Mouse (Mus musculus) kidney, embryonic 15.5 days (tissue): ENCODE data around the gene Fgfr2. TPM values are rescaled to one million over a fixed set of nuclear protein-coding genes. Genes with fewer than 3 reads are reported as not detected.

Experiments used
- ATAC-seq: fragments of 200-750 bp; cut with Nextera tagmentation; replicated peaks from 2 replicates; pipeline ENCODE4 v1.8.0; 2017; ENCODE audit warnings: moderate TSS enrichment; ENCODE audit not compliant: low FRiP score
- H3K27ac ChIP-seq: fragments of 300-500 bp; sonication (generic); 2 replicates; pipeline ENCODE4 v1.5.1; 2015; ENCODE audit warnings: mild to moderate bottlenecking, inconsistent platforms
- H3K27me3 ChIP-seq: fragments of 300-500 bp; sonication (generic); 2 replicates; pipeline ENCODE4 v1.6.1; 2015; ENCODE audit warnings: inconsistent platforms
- H3K36me3 ChIP-seq: fragments of 300-500 bp; sonication (generic); 2 replicates; pipeline ENCODE4 v1.6.1; 2015; ENCODE audit warnings: inconsistent platforms
- H3K4me1 ChIP-seq: fragments of 300-500 bp; sonication (generic); 2 replicates; pipeline ENCODE4 v1.6.1; 2015; ENCODE audit warnings: inconsistent platforms
- H3K4me2 ChIP-seq: fragments of 300-500 bp; sonication (generic); 2 replicates; pipeline ENCODE4 v1.6.1; 2015; ENCODE audit warnings: moderate library complexity, mild to moderate bottlenecking, inconsistent platforms
- H3K4me3 ChIP-seq: fragments of 300-500 bp; sonication (generic); replicated peaks from 2 replicates; pipeline ENCODE4 v1.5.1; 2015; ENCODE audit warnings: mild to moderate bottlenecking, inconsistent platforms
- H3K9ac ChIP-seq: fragments of 300-500 bp; sonication (generic); 2 replicates; pipeline ENCODE4 v1.6.1; 2015; ENCODE audit warnings: mild to moderate bottlenecking, inconsistent platforms
- H3K9me3 ChIP-seq: fragments of 300-500 bp; sonication (generic); replicated peaks from 2 replicates; pipeline ENCODE4 v1.6.1; 2016; ENCODE audit warnings: inconsistent platforms
- WGBS: fragments of 180-500 bp; shearing (Covaris S2); methylation state at CpG from one replicate; pipeline ENCODE4 v1.1.7; 2015; ENCODE audit warnings: mixed read lengths; 5-methylcytosine and 5-hydroxymethylcytosine counted together
- polyA plus RNA-seq: library from polyadenylated mRNA; unstranded; fragments of >200 nt; fragmentation: Nextera tagmentation; extraction: Ambion mirVana; gene quantifications from 2 replicates; pipeline ENCODE4 v1.2.1, GENCODE M21; 2015

The Fgfr2 gene
- polyA plus RNA-seq, 1 experiment from 2014 or later, result 104 TPM

DNA sequence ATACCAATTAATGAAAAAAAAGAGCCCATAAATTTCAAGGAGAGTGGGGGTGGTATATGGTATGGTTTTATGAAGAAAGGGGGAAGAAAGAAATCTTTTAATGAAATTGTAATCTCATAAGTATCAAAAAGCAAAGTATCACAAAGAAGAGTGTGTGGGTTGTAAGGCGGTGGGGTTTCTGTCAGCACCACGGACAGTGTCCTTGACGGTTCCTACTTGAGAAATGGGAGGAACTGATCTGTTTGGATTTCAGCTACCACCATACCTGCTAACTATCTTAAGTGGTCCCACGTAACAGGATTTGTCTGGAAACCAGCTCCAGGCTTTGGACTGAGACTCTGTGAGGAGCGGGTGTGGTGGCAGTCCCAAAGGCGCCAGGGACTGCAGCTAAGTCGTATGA is 1205.8 kb downstream of the Fgfr2 start:
- H3K27ac ChIP-seq, result no peak overlapping the region
- ATAC-seq, result no peak

DNA sequence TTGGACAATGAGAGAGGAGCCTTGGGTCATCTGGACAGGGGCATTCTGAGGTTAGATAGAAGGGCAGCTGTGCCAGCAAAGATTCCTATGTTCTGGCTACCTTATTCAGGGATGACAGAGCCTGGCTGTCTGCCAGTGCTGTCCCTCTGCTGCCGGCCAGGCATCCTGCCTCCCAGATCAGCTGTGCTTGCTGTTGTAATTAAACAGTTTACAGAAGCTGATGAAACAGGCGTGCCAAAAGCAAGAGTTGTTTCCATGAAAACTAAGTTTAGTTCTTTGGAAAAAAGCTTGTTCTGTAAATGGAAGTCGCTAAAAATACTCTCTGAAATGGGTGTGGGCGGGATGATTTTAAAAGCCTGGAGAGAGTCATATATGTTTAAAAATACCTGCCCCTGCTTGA is 1213.5 kb downstream of the Fgfr2 start:
- no peaks in the 10 kb centered on the region for H3K27me3 ChIP-seq
- no peaks in the 10 kb centered on the region for H3K36me3 ChIP-seq
- H3K9ac ChIP-seq, result no peak overlapping the region
- ATAC-seq, result no peak
- 55% methylated on average over 4 of the region's 4 CpGs for WGBS
- H3K27ac ChIP-seq, result no peak overlapping the region
- no peaks in the 10 kb centered on the region for H3K9me3 ChIP-seq
- H3K4me1 ChIP-seq, result no peaks in the 10 kb centered on the region
- H3K4me3 ChIP-seq, result no peak overlapping the region
- H3K4me2 ChIP-seq, result no peak overlapping the region

More for the DNA sequence above, 1205.8 kb downstream of the Fgfr2 start:
- H3K4me3 ChIP-seq, result no peak overlapping the region
- no peak overlapping the region for H3K4me2 ChIP-seq
- H3K9ac ChIP-seq, result no peak overlapping the region
- no peaks in the 10 kb centered on the region for H3K9me3 ChIP-seq
- 44% methylated on average over 7 of the region's 7 CpGs for WGBS
- H3K27me3 ChIP-seq, result no peaks in the 10 kb centered on the region
- no peaks in the 10 kb centered on the region for H3K36me3 ChIP-seq
- H3K4me1 ChIP-seq, result peaks cover 10% of the 10 kb centered on the region; the same call in 1 of the 2 replicates

DNA sequence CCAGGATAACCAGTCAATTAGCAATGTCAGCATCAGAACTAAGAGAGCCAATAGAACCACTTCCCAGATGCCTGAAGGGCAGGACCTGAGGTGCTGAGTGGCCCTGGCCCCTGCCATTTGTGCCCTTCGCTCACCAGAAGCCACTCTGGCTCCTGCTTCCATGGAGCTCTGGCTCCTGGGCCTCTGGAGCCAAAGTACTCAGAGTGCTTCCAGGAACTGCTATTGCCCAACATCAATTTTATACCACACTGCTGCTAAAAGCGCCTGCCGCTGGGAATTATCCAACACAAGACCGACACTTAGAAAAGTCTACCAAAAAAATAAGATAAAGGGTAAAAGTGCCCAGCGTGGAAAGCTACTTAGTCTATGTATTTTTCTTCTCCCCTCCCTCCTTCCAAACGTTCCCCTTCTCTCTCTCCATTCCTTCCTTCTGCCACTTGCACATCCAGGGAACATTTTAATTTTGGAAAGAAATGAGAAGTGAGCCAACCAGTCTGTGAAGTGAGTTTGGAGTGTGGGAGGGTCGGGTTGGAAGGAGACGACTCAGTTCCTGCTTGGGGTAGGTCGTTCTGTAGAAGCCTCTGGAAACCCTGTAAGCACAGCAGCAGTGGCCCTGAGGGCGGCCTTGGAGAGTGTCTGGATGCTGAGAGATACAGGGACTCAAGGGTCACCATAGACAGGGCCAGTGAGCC is 1216.5 kb downstream of the Fgfr2 start:
- no peaks in the 10 kb centered on the region for H3K36me3 ChIP-seq
- no peak overlapping the region for H3K27ac ChIP-seq
- WGBS, result 78% methylated on average over 10 of the region's 10 CpGs
- H3K9me3 ChIP-seq, result no peaks in the 10 kb centered on the region
- H3K4me3 ChIP-seq, result no peak overlapping the region
- no peaks in the 10 kb centered on the region for H3K27me3 ChIP-seq
- no peaks in the 10 kb centered on the region for H3K4me1 ChIP-seq
- no peak overlapping the region for H3K4me2 ChIP-seq
- no peak overlapping the region for H3K9ac ChIP-seq
- ATAC-seq, result no peak

DNA sequence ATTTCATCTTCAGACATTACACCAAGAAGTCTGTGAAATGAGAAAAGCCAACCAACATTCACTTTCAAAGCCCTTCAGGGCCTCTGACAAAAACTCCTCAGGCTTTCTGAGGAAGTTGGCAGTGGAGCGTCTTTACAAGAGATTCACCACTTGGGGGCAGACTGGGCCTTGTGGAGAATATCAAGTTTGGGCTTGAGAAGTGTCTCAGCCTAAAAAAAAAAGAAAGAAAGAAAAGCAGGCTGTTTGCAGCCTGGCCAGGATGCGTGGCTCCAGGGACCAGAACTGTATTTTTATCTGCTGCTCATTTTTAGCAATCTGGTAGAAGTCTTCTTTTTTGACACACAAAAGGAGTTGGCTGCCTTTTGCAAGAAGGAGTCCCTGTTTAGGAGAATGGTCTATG is 1223.8 kb downstream of the Fgfr2 start:
- no peak for ATAC-seq
- Histone ChIP-seq H3K4me1 (no peaks in the 10 kb centered on the region), H3K9me3 (no peaks in the 10 kb centered on the region), H3K4me3 (no peak overlapping the region), H3K27me3 (0 out of 2 replicates have a peak, but pooled peaks cover 12% of the 10 kb centered on the region), H3K9ac (no peak overlapping the region), H3K4me2 (no peak overlapping the region), H3K27ac (no peak overlapping the region), H3K36me3 (no peaks in the 10 kb centered on the region)
- WGBS, result 7% methylated on average over 2 of the region's 2 CpGs

DNA sequence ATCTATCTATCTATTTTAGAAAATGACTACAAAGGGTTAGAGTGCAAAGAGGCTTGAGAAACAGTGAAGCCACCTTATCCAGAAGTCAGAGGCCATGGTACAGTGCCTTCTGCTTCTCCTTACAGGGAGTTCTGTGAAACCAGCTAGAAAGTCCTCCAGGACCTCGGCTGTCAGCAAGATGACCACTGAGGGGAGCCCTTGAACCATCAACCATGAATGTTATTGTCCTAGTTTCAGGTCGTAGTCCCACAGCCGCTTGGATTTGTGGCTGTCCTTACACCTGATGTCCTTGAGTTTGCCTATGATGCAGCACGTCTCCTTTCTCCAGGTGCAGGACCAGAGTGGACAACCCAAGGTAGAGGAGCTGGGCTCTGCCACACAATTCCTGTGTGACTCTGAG is 1225.9 kb downstream of the Fgfr2 start:
- Histone ChIP-seq H3K4me2 (no peak overlapping the region), H3K27me3 (0 out of 2 replicates have a peak, but pooled peaks cover 12% of the 10 kb centered on the region), H3K9me3 (no peaks in the 10 kb centered on the region), H3K4me1 (no peaks in the 10 kb centered on the region), H3K4me3 (no peak overlapping the region), H3K27ac (no peak overlapping the region), H3K9ac (no peak overlapping the region), H3K36me3 (no peaks in the 10 kb centered on the region)
- ATAC-seq, result no peak
- 22% methylated on average over 4 of the region's 4 CpGs for WGBS

DNA sequence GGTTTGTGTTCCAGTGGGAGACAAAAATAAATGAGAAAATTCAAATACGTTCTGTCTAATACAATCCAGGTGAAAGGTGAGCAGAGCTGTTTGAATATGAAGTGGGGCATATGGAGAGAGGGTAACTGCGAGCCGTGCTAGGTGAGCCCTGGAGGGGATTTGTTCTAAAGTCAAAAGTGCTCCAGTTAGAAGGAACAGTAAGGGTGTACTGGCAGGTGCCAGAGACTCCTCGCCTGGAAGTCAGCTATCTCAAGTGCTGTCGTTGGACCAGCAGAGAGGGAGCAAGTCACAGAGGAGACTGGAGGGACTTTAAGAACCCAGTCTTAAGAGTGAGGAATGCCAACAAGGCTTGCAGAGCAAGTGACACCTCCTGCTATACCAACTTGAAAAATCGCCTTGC is 1240.3 kb downstream of the Fgfr2 start:
- H3K4me3 ChIP-seq, result no peak overlapping the region
- peaks cover 40% of the 10 kb centered on the region; the same call in 1 of the 2 replicates for H3K27me3 ChIP-seq
- no peaks in the 10 kb centered on the region for H3K36me3 ChIP-seq
- no peak overlapping the region for H3K27ac ChIP-seq
- no peak overlapping the region for H3K9ac ChIP-seq
- H3K9me3 ChIP-seq, result no peaks in the 10 kb centered on the region
- no peak for ATAC-seq
- WGBS, result 59% methylated on average over 6 of the region's 6 CpGs
- no peak overlapping the region for H3K4me2 ChIP-seq
- H3K4me1 ChIP-seq, result no peaks in the 10 kb centered on the region

DNA sequence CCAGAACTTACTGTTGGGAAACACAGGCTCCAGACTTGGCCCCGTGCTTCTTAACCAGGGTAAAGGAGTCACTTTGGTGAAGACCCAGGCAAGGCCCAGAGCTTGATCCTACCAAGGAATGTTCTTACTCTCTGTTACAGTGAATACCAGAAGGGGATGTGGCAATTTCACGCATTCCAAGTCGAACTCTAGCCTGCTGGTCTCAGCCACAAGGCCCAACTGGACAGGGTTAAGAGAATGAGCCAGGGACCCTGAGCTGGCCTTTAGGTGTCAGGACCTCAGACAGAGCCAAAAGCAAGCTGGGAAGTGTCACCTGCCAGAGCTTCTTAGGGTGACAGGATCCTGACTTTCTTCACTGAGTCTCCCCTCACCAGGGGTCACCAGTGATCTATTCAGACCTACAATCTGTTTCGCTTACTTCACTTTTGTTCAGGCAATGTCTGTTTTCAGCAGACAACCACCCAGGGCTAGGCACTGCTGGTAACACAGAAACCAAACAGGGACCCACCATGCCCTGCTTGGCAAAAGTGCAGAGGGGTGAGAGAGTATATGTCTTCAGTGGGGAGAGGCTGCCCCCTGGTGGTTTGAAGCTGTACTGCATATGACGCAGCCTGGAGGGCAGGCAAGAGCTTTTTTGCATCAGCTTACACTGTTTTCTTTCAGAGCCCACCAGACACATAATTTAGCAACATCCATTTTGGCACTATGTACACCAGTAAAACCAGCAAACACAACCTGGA is 1241.1 kb downstream of the Fgfr2 start:
- 58% methylated on average over 5 of the region's 5 CpGs for WGBS
- Histone ChIP-seq H3K9me3 (no peaks in the 10 kb centered on the region), H3K27ac (no peak overlapping the region)

DNA sequence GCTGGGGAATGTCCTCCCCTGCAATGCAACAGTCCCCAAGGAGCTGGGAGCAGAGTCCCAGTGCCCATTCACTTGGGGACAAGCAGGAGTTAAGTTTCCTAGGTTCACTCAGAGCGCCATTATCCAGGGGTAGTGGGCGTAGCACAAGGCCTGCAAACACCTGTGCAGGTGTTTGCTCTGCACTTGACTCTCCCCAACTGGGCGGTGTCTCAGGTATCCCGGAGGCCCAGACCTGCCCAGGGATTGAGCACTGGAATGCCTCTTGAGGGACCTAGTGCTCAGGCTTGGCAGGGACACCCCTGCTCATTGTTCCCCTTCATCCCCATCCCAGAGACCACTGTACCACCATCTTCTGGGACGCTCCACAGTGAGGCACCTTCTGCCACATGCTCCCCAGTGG is 1243.0 kb downstream of the Fgfr2 start:
- Histone ChIP-seq H3K4me2 (no peak overlapping the region), H3K36me3 (no peaks in the 10 kb centered on the region), H3K9me3 (no peaks in the 10 kb centered on the region), H3K4me3 (no peak overlapping the region), H3K27ac (no peak overlapping the region), H3K27me3 (peaks cover 35% of the 10 kb centered on the region; the same call in 1 of the 2 replicates), H3K4me1 (no peaks in the 10 kb centered on the region), H3K9ac (no peak overlapping the region)
- 81% methylated on average over 5 of the region's 5 CpGs for WGBS
- no peak for ATAC-seq

More for the DNA sequence above, 1241.1 kb downstream of the Fgfr2 start:
- Histone ChIP-seq H3K4me1 (no peaks in the 10 kb centered on the region), H3K4me2 (no peak overlapping the region), H3K36me3 (no peaks in the 10 kb centered on the region), H3K27me3 (peaks cover 40% of the 10 kb centered on the region; the same call in 1 of the 2 replicates), H3K9ac (no peak overlapping the region), H3K4me3 (no peak overlapping the region)
- ATAC-seq, result no peak

DNA sequence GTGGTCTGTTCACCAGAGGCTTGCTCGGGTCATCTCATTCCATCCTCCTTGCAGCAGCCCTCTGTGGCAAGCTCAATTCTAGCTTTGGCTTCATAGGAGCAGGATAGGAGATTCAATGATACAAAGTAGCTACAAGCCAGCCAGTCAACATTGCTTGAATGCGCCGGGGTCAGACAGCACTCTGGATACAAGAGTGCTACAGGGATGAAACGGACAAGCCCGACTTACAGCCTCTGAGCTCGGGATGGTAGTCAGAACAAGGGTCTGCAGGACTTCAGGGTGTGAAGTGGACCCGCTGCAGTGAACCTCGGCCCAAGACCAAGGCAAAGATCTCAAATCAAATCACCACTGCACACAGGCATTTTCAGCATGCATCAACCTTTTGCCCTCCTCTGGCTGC is 1244.3 kb downstream of the Fgfr2 start:
- Histone ChIP-seq H3K4me3 (no peak overlapping the region), H3K36me3 (no peaks in the 10 kb centered on the region), H3K27ac (no peak overlapping the region), H3K9ac (no peak overlapping the region), H3K4me2 (no peak overlapping the region), H3K27me3 (peaks cover 30% of the 10 kb centered on the region; the same call in 1 of the 2 replicates), H3K9me3 (no peaks in the 10 kb centered on the region), H3K4me1 (no peaks in the 10 kb centered on the region)
- ATAC-seq, result no peak
- 51% methylated on average over 8 of the region's 8 CpGs for WGBS

DNA sequence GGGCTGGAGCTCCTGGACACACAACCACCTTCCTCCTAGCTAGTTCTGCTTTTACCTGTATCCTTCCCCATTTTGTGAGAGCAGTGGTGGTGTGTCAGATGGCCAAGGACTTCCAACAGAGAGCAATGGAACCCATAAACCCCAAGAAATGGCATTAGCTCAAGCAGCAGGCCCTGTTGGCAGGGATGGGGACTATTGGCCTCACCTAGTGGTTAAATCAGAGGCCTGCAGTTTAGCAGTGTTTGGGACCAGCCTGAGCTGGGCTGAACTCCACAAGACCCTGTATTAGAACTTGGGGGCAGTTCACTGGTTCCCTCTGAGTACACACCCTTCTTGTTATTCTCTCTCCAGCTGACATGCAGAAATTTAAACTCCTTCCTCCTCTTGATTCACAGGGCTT is 1262.0 kb downstream of the Fgfr2 start:
- Histone ChIP-seq H3K4me2 (no peak overlapping the region), H3K36me3 (no peaks in the 10 kb centered on the region)
- no peak for ATAC-seq

DNA sequence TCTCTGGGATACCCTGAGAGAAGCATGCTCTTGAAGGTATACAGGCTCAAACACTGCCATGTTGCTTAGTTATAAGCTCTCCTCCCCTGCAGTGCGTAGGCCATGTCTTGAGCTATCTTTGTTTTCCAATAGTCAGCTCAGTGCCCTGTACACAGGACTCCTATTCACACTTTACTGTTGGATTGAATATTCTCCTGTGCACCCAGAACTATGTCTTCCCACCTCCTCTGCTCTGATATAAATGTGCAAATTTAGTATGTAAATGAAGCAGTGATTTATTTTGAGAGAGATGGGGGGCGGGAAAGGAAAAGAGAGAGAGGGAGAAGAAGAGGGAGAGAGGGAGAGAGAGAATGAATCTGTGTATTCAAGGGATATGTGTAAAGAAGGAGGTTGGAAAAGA is 1267.5 kb downstream of the Fgfr2 start:
- Histone ChIP-seq H3K4me1 (no peaks in the 10 kb centered on the region), H3K27ac (no peak overlapping the region), H3K4me3 (no peak overlapping the region), H3K9ac (no peak overlapping the region), H3K36me3 (no peaks in the 10 kb centered on the region), H3K9me3 (no peaks in the 10 kb centered on the region), H3K4me2 (no peak overlapping the region), H3K27me3 (no peaks in the 10 kb centered on the region)
- WGBS, result 85% methylated on average over 2 of the region's 2 CpGs
- no peak for ATAC-seq

More for the DNA sequence above, 1262.0 kb downstream of the Fgfr2 start:
- H3K4me1 ChIP-seq, result no peaks in the 10 kb centered on the region
- H3K9me3 ChIP-seq, result no peaks in the 10 kb centered on the region
- H3K27me3 ChIP-seq, result no peaks in the 10 kb centered on the region
- H3K9ac ChIP-seq, result no peak overlapping the region
- no peak overlapping the region for H3K27ac ChIP-seq
- no peak overlapping the region for H3K4me3 ChIP-seq

DNA sequence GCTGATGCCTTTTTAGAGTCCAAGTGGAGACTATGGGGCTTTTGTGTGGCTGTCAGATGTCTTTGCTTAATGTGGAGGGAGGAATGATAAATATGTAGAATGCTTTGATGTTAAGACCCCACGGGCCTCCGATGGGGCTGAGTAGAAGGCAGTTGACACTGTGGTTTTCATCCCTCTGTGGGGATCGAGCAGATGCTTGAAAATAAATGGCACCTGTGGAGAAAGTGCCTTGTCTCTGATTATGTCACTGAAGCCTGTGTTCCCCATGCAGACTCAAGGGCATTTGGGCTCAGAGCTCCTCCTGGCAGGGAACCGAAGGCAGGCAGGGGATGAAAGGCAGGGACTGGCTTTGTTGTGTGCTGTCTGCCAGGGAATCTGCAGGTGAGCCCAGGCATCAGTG is 1272.6 kb downstream of the Fgfr2 start:
- WGBS, result 31% methylated on average over 4 of the region's 4 CpGs
- H3K9ac ChIP-seq, result no peak overlapping the region
- no peak for ATAC-seq

More for the DNA sequence above, 1272.6 kb downstream of the Fgfr2 start:
- Histone ChIP-seq H3K27me3 (peaks cover 3% of the 10 kb centered on the region), H3K27ac (no peak overlapping the region), H3K4me2 (no peak overlapping the region), H3K36me3 (no peaks in the 10 kb centered on the region), H3K9me3 (no peaks in the 10 kb centered on the region), H3K4me1 (peaks cover 13% of the 10 kb centered on the region), H3K4me3 (no peak overlapping the region)
